Mouse (Mus musculus): Measurements from ENCODE around the gene Vps72. TPM values are rescaled to one million over a fixed set of nuclear protein-coding genes. Genes with fewer than 3 reads are reported as not detected.

Vps72 gene
- polyA plus RNA-seq, 1 experiment from 2014 or later = 107 TPM

DNA sequence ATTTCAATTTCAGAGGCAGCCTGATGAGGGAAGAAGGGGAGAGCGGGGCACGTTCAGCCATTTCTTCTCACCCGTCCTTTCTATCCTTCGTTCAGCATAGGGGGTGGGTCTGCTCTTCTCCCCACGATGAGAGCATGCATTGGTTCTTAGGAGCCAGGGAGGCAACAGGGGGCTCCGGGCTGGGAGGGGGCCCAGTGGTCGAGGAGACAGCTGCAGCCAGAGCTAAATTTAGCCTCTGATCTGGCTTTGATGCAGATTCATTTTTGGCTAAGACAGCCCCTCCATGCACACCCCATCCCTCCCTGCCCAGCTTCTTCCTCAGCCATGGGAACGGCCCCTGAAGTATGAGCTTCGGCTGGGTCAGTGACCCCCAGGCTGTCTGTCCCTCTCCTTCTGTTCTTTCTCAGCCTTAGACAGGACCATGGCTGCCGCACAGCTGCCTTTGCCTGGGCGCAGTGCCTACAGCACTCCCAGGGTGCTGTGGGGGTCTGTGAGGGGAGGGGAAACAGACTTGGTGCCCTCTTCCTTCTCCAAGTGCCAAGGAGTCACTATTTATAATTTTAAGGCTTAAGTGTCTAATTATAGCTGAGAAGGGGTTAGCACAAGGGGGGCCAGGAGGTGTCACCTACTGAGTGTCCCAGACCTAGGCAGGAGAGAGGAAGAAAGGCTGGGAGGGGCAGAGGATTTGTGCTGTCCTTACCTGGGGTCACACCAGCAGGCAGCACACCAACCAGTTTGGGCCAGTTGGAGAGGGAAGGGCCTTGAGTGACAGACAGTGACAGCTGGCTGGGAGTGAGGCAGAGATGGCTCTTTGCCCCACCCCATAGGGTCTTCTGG is 52.8 kb downstream of the Vps72 start:
- H3K27ac ChIP-seq (replicated peaks; ENCODE audit: low read depth, low read length) = peak overlapping the region; percentile 13; the same call in 1 of the 2 replicates

DNA sequence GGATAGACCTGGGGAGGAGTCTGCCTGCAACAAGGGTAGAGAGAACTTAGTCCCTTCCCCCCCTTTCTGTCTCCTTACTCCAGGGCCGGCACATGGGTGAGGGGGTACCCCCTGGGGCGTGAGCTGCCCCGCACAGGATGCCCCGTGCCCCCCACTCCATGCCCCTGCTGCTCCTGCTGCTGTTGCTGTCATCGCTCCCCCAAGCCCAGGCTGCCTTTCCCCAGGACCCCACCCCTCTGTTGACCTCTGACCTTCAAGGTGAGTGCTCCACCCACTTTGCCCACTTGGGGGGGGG is 53.4 kb downstream of the Vps72 start:
- Histone ChIP-seq H3K36me3 (ENCODE audit: control insufficient read depth, insufficient read depth, low read length) (peaks cover 46% of the 10 kb centered on the region), H3K4me2 (ENCODE audit: low read depth, low read length) (peak overlapping the region; percentile 15; the same call in 1 of the 2 replicates), H3K9ac (ENCODE audit: low read depth, low read length) (no peak overlapping the region), H3K4me1 (ENCODE audit: control insufficient read depth, insufficient read depth, low read length) (peaks cover 21% of the 10 kb centered on the region), H3K9me3 (ENCODE audit: control insufficient read depth, low read length) (no peaks in the 10 kb centered on the region), H3K27me3 (replicated peaks; ENCODE audit: control insufficient read depth, insufficient read depth, low read length) (no peaks in the 10 kb centered on the region), H3K27ac (replicated peaks; ENCODE audit: low read depth, low read length) (no peak overlapping the region), H3K4me3 (ENCODE audit: low read depth, low read length) (no peak overlapping the region)
- DNase-seq (ENCODE audit: low spot score) (no peak), ATAC-seq (ENCODE audit: low read depth) (no peak)
- 70% methylated on average over 3 of the region's 5 CpGs for WGBS

More for the DNA sequence above, 52.8 kb downstream of the Vps72 start:
- peaks cover 41% of the 10 kb centered on the region for H3K36me3 ChIP-seq (ENCODE audit: control insufficient read depth, insufficient read depth, low read length)
- no peak overlapping the region for H3K4me3 ChIP-seq (ENCODE audit: low read depth, low read length)
- DNase-seq (ENCODE audit: low spot score) (peak; percentile 58), ATAC-seq (ENCODE audit: low read depth) (no peak)
- H3K9me3 ChIP-seq (ENCODE audit: control insufficient read depth, low read length) = no peaks in the 10 kb centered on the region
- peaks cover 21% of the 10 kb centered on the region for H3K4me1 ChIP-seq (ENCODE audit: control insufficient read depth, insufficient read depth, low read length)
- H3K27me3 ChIP-seq (replicated peaks; ENCODE audit: control insufficient read depth, insufficient read depth, low read length) = no peaks in the 10 kb centered on the region
- peak overlapping the region; percentile 84 for H3K4me2 ChIP-seq (ENCODE audit: low read depth, low read length)
- 51% methylated on average over 11 of the region's 11 CpGs for WGBS
- peak overlapping the region; percentile 25; the same call in 1 of the 2 replicates for H3K9ac ChIP-seq (ENCODE audit: low read depth, low read length)

DNA sequence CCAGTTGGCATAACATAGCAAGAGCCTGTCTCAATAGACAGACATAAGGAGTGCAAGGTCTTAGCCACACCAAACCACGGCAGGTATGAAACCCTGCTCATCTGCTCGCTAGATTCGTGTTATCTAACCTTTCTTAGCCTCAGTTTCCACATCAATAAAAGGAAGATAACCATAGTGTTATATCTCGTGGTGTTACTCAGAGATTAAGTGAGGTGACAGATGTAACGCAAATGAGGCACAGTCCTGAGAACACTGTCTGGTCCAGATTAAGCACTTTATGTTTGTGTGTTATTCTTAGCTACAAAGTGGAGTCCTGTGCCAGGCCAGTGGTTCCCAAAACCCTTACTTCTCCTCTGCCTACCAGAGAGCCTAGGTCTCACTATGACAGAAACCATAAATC is 54.0 kb downstream of the Vps72 start:
- no peak overlapping the region for H3K9ac ChIP-seq (ENCODE audit: low read depth, low read length)
- no peak for DNase-seq (ENCODE audit: low spot score)
- 80% methylated on average over 5 of the region's 5 CpGs for WGBS
- H3K36me3 ChIP-seq (ENCODE audit: control insufficient read depth, insufficient read depth, low read length) = peaks cover 53% of the 10 kb centered on the region
- H3K4me2 ChIP-seq (ENCODE audit: low read depth, low read length) = no peak overlapping the region
- no peaks in the 10 kb centered on the region for H3K9me3 ChIP-seq (ENCODE audit: control insufficient read depth, low read length)
- peaks cover 21% of the 10 kb centered on the region for H3K4me1 ChIP-seq (ENCODE audit: control insufficient read depth, insufficient read depth, low read length)
- H3K4me3 ChIP-seq (ENCODE audit: low read depth, low read length) = no peak overlapping the region
- no peak for ATAC-seq (ENCODE audit: low read depth)
- no peaks in the 10 kb centered on the region; the same call in 1 of the 2 replicates for H3K27me3 ChIP-seq (replicated peaks; ENCODE audit: control insufficient read depth, insufficient read depth, low read length)
- no peak overlapping the region for H3K27ac ChIP-seq (replicated peaks; ENCODE audit: low read depth, low read length)

DNA sequence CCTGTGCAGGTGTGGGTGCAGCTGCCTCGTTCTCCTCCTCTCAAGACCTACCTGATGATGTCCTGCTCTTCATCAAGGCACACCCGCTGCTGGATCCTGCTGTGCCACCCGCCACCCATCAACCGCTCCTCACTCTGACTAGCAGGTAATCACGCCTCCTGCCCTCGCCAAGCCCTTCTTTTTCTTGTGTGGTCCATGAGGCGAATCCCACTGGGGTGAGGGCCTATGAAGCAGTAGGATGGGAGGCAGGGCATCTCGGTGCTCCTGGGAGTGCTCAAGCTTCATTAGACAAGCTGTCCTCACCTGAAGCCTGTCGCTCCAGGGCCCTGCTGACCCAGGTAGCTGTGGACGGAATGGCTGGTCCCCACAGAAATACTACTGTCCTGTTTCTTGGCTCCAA is 59.2 kb downstream of the Vps72 start:
- Histone ChIP-seq H3K4me3 (ENCODE audit: low read depth, low read length) (no peak overlapping the region), H3K4me1 (ENCODE audit: control insufficient read depth, insufficient read depth, low read length) (peaks cover 13% of the 10 kb centered on the region), H3K4me2 (ENCODE audit: low read depth, low read length) (no peak overlapping the region), H3K9ac (ENCODE audit: low read depth, low read length) (no peak overlapping the region), H3K36me3 (ENCODE audit: control insufficient read depth, insufficient read depth, low read length) (peaks cover 81% of the 10 kb centered on the region), H3K27ac (replicated peaks; ENCODE audit: low read depth, low read length) (no peak overlapping the region), H3K9me3 (ENCODE audit: control insufficient read depth, low read length) (no peaks in the 10 kb centered on the region), H3K27me3 (replicated peaks; ENCODE audit: control insufficient read depth, insufficient read depth, low read length) (peaks cover 43% of the 10 kb centered on the region)
- DNase-seq (ENCODE audit: low spot score) = no peak
- WGBS = 92% methylated on average over 9 of the region's 10 CpGs
- no peak for ATAC-seq (ENCODE audit: low read depth)

DNA sequence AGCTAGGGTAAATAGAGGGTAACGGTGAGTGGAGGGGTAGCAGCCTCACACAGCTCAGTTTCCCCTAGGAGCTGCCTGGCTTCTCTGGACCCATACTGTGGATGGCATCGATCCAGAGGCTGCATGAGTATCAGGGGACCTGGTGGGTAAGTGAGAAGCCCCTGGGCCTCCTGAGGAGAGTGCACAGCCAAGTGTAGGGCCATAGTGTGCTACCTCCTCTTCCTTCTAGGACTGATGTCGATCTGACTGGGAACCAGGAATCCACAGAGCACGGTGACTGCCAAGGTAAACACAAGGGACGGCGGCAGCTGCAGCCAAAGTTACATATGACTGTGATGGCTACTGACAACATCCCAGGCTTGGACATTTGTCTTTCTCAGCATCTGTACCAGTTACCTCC is 60.3 kb downstream of the Vps72 start:
- DNase-seq (ENCODE audit: low spot score) (no peak), ATAC-seq (ENCODE audit: low read depth) (no peak)
- peaks cover 13% of the 10 kb centered on the region for H3K4me1 ChIP-seq (ENCODE audit: control insufficient read depth, insufficient read depth, low read length)
- no peak overlapping the region for H3K27ac ChIP-seq (replicated peaks; ENCODE audit: low read depth, low read length)
- WGBS = 68% methylated on average over 6 of the region's 6 CpGs
- peaks cover 43% of the 10 kb centered on the region for H3K27me3 ChIP-seq (replicated peaks; ENCODE audit: control insufficient read depth, insufficient read depth, low read length)
- H3K9me3 ChIP-seq (ENCODE audit: control insufficient read depth, low read length) = no peaks in the 10 kb centered on the region
- no peak overlapping the region for H3K4me3 ChIP-seq (ENCODE audit: low read depth, low read length)
- peaks cover 73% of the 10 kb centered on the region for H3K36me3 ChIP-seq (ENCODE audit: control insufficient read depth, insufficient read depth, low read length)
- no peak overlapping the region for H3K9ac ChIP-seq (ENCODE audit: low read depth, low read length)
- H3K4me2 ChIP-seq (ENCODE audit: low read depth, low read length) = no peak overlapping the region

Small RNA genes within 50 kb of the gene (microRNA-seq; reads per million reads assigned to microRNA genes)
- not detected for gene Mir8099-1 (ENCODE audit: borderline number of aligned reads)

Other genes with a start within 250 kb of the Vps72 start
- 351 and 365 TPM in 2 replicates for gene Psmb4, start 224.1 kb upstream of the Vps72 start, polyA plus RNA-seq (2014; fragmentation: Nextera tagmentation; extraction: Ambion mirVana)
- 38.7 and 41.0 TPM in 2 replicates for gene Selenbp1, start 178.0 kb upstream of the Vps72 start, polyA plus RNA-seq (2014; fragmentation: Nextera tagmentation; extraction: Ambion mirVana)
- gene Rfx5, start 156.9 kb upstream of the Vps72 start, polyA plus RNA-seq (2014; fragmentation: Nextera tagmentation; extraction: Ambion mirVana) = 10.2 and 12.5 TPM in 2 replicates
- 26.5 and 28.2 TPM in 2 replicates for gene Pi4kb, start 136.3 kb upstream of the Vps72 start, polyA plus RNA-seq (2014; fragmentation: Nextera tagmentation; extraction: Ambion mirVana)
- gene Zfp687, start 95.6 kb upstream of the Vps72 start, polyA plus RNA-seq (2014; fragmentation: Nextera tagmentation; extraction: Ambion mirVana) = 17.3 and 22.0 TPM in 2 replicates
- gene Psmd4, start 68.4 kb upstream of the Vps72 start, polyA plus RNA-seq (2014; fragmentation: Nextera tagmentation; extraction: Ambion mirVana) = 234 and 252 TPM in 2 replicates
- gene Pip5k1a, start 4.1 kb upstream of the Vps72 start, polyA plus RNA-seq (2014; fragmentation: Nextera tagmentation; extraction: Ambion mirVana) = 13.7 and 14.9 TPM in 2 replicates
- 6.4 and 9.7 TPM in 2 replicates for gene Tmod4, start 13.5 kb downstream of the Vps72 start, polyA plus RNA-seq (2014; fragmentation: Nextera tagmentation; extraction: Ambion mirVana)
- 58.3 and 62.2 TPM in 2 replicates for gene Scnm1, start 23.0 kb downstream of the Vps72 start, polyA plus RNA-seq (2014; fragmentation: Nextera tagmentation; extraction: Ambion mirVana)
- gene Lysmd1, start 23.1 kb downstream of the Vps72 start, polyA plus RNA-seq (2014; fragmentation: Nextera tagmentation; extraction: Ambion mirVana) = 12.0 and 13.2 TPM in 2 replicates
- gene Tnfaip8l2, start 31.3 kb downstream of the Vps72 start, polyA plus RNA-seq (2014; fragmentation: Nextera tagmentation; extraction: Ambion mirVana) = 5.8 and 6.4 TPM in 2 replicates
- gene Sema6c, start 49.4 kb downstream of the Vps72 start, polyA plus RNA-seq (2014; fragmentation: Nextera tagmentation; extraction: Ambion mirVana) = 14.4 and 16.6 TPM in 2 replicates
- gene Gabpb2, start 106.9 kb downstream of the Vps72 start, polyA plus RNA-seq (2014; fragmentation: Nextera tagmentation; extraction: Ambion mirVana) = 7.8 and 8.0 TPM in 2 replicates
- 111 and 125 TPM in 2 replicates for gene Cdc42se1, start 117.7 kb downstream of the Vps72 start, polyA plus RNA-seq (2014; fragmentation: Nextera tagmentation; extraction: Ambion mirVana)
- 36.9 and 37.2 TPM in 2 replicates for gene Mllt11, start 121.1 kb downstream of the Vps72 start, polyA plus RNA-seq (2014; fragmentation: Nextera tagmentation; extraction: Ambion mirVana)
- 0.38 and 0.41 TPM in 2 replicates for gene Gm128, start 130.6 kb downstream of the Vps72 start, polyA plus RNA-seq (2014; fragmentation: Nextera tagmentation; extraction: Ambion mirVana)
- 6.1 and 6.9 TPM in 2 replicates for gene Bnipl, start 140.2 kb downstream of the Vps72 start, polyA plus RNA-seq (2014; fragmentation: Nextera tagmentation; extraction: Ambion mirVana)
- 37.7 and 44.9 TPM in 2 replicates for gene Mindy1, start 170.3 kb downstream of the Vps72 start, polyA plus RNA-seq (2014; fragmentation: Nextera tagmentation; extraction: Ambion mirVana)
- 24.2 and 24.4 TPM in 2 replicates for gene Prune1, start 171.1 kb downstream of the Vps72 start, polyA plus RNA-seq (2014; fragmentation: Nextera tagmentation; extraction: Ambion mirVana)
- gene Anxa9, start 196.2 kb downstream of the Vps72 start, polyA plus RNA-seq (2014; fragmentation: Nextera tagmentation; extraction: Ambion mirVana) = 2.8 TPM in 2 replicates
- 133 and 134 TPM in 2 replicates for gene Cers2, start 203.8 kb downstream of the Vps72 start, polyA plus RNA-seq (2014; fragmentation: Nextera tagmentation; extraction: Ambion mirVana)
- 39.3 and 44.2 TPM in 2 replicates for gene Setdb1, start 246.2 kb downstream of the Vps72 start, polyA plus RNA-seq (2014; fragmentation: Nextera tagmentation; extraction: Ambion mirVana)